Mouse (Mus musculus): Measurements from ENCODE around the gene Ror2. TPM values are rescaled to one million over a fixed set of nuclear protein-coding genes. Genes with fewer than 3 reads are reported as not detected.

Gene Ror2
- polyA plus RNA-seq, 1 experiment from 2014 or later = not detected

GRCm38 (mm10) chr13:53306836-53307235 is 20.9 kb upstream of the Ror2 start:
- peak; percentile 40 for TF ChIP-seq CTCF (IDR thresholded peaks at IDR 0.05)
- ChIA-PET POLR2A (no interaction called here), CTCF (no interaction called here)
- in situ Hi-C loops (cut with MboI; ENCODE audit: low pct_unique_long_range_greater_than_20kb) = no loop called here
- no peak for DNase-seq (ENCODE audit: low read depth, low spot score)
- H3K27me3 ChIP-seq = peaks cover 18% of the 10 kb centered on the region
- ATAC-seq = no peak

GRCm38 (mm10) chr13:53305256-53305655 is 19.3 kb upstream of the Ror2 start:
- CTCF ChIA-PET = interaction anchor here (0.7 to 0.8 kb wide), 2 partner anchors 10 to 181 kb away, joined by 3 read pairs; no protein-coding TSS in a partner anchor
- in situ Hi-C loops (cut with MboI; ENCODE audit: low pct_unique_long_range_greater_than_20kb) = no loop called here

GRCm38 (mm10) chr13:53302688-53303087 is 16.8 kb upstream of the Ror2 start:
- DNase-seq (ENCODE audit: low read depth, low spot score) (no peak), ATAC-seq (no peak)
- no peak for TF ChIP-seq CTCF (IDR thresholded peaks at IDR 0.05)
- H3K27me3 ChIP-seq = peaks cover 21% of the 10 kb centered on the region
- ChIA-PET CTCF (no interaction called here), POLR2A (no interaction called here)
- in situ Hi-C loops (cut with MboI; ENCODE audit: low pct_unique_long_range_greater_than_20kb) = no loop called here

More at GRCm38 (mm10) chr13:53305256-53305655, 19.3 kb upstream of the Ror2 start:
- POLR2A ChIA-PET = no interaction called here
- H3K27me3 ChIP-seq = peaks cover 23% of the 10 kb centered on the region
- TF ChIP-seq CTCF (IDR thresholded peaks at IDR 0.05) = peak; percentile 12
- DNase-seq (ENCODE audit: low read depth, low spot score) (no peak), ATAC-seq (no peak)

- ATAC-seq (no peak), DNase-seq (ENCODE audit: low read depth, low spot score) (no peak)
- no peak for TF ChIP-seq CTCF (IDR thresholded peaks at IDR 0.05)
- ChIA-PET CTCF (no interaction called here), POLR2A (no interaction called here)
- in situ Hi-C loops (cut with MboI; ENCODE audit: low pct_unique_long_range_greater_than_20kb) = no loop called here
- H3K27me3 ChIP-seq = peaks cover 59% of the 10 kb centered on the region
These were observed 7.1 kb upstream of the Ror2 start for GRCm38 (mm10) chr13:53293065-53293464.

- ChIA-PET CTCF (no interaction called here), POLR2A (no interaction called here)
- ATAC-seq (no peak), DNase-seq (ENCODE audit: low read depth, low spot score) (no peak)
- TF ChIP-seq CTCF (IDR thresholded peaks at IDR 0.05) = no peak
- peaks cover 56% of the 10 kb centered on the region for H3K27me3 ChIP-seq
- in situ Hi-C loops (cut with MboI; ENCODE audit: low pct_unique_long_range_greater_than_20kb) = no loop called here
These were observed 6.3 kb upstream of the Ror2 start for GRCm38 (mm10) chr13:53292244-53292643.

GRCm38 (mm10) chr13:53285261-53285755 is 616 bp downstream of the Ror2 start:
- ATAC-seq (no peak), DNase-seq (ENCODE audit: low read depth, low spot score) (no peak)
- ChIA-PET CTCF (no interaction called here), POLR2A (no interaction called here)
- H3K27me3 ChIP-seq = peaks cover 49% of the 10 kb centered on the region
- in situ Hi-C loops (cut with MboI; ENCODE audit: low pct_unique_long_range_greater_than_20kb) = no loop called here
- no peak for TF ChIP-seq CTCF (IDR thresholded peaks at IDR 0.05)

GRCm38 (mm10) chr13:53284740-53285191 is 1.2 kb downstream of the Ror2 start:
- ChIA-PET POLR2A (no interaction called here), CTCF (no interaction called here)
- DNase-seq (ENCODE audit: low read depth, low spot score) (no peak), ATAC-seq (no peak)
- in situ Hi-C loops (cut with MboI; ENCODE audit: low pct_unique_long_range_greater_than_20kb) = no loop called here
- no peak for TF ChIP-seq CTCF (IDR thresholded peaks at IDR 0.05)
- peaks cover 46% of the 10 kb centered on the region for H3K27me3 ChIP-seq

- CTCF ChIA-PET = no interaction called here
- no peak for ATAC-seq
These were observed 4.1 kb downstream of the Ror2 start for GRCm38 (mm10) chr13:53281604-53282396.

GRCm38 (mm10) chr13:53278908-53279307 is 7.0 kb downstream of the Ror2 start:
- TF ChIP-seq CTCF (IDR thresholded peaks at IDR 0.05) = no peak
- in situ Hi-C loops (cut with MboI; ENCODE audit: low pct_unique_long_range_greater_than_20kb) = no loop called here
- CTCF ChIA-PET = no interaction called here
- no peak for DNase-seq (ENCODE audit: low read depth, low spot score)
- no peak for ATAC-seq
- POLR2A ChIA-PET = no interaction called here
- H3K27me3 ChIP-seq = peaks cover 35% of the 10 kb centered on the region

More at GRCm38 (mm10) chr13:53281604-53282396, 4.1 kb downstream of the Ror2 start:
- no peak for DNase-seq (ENCODE audit: low read depth, low spot score)
- no peak for TF ChIP-seq CTCF (IDR thresholded peaks at IDR 0.05)
- in situ Hi-C loops (cut with MboI; ENCODE audit: low pct_unique_long_range_greater_than_20kb) = no loop called here
- peaks cover 56% of the 10 kb centered on the region for H3K27me3 ChIP-seq
- POLR2A ChIA-PET = no interaction called here

- POLR2A ChIA-PET = no interaction called here
- no peak for ATAC-seq
- no peak for TF ChIP-seq CTCF (IDR thresholded peaks at IDR 0.05)
- H3K27me3 ChIP-seq = peaks cover 41% of the 10 kb centered on the region
- CTCF ChIA-PET = no interaction called here
- no peak for DNase-seq (ENCODE audit: low read depth, low spot score)
- in situ Hi-C loops (cut with MboI; ENCODE audit: low pct_unique_long_range_greater_than_20kb) = no loop called here
These were observed 9.5 kb downstream of the Ror2 start for GRCm38 (mm10) chr13:53276381-53276780.

- peaks cover 39% of the 10 kb centered on the region for H3K27me3 ChIP-seq
- DNase-seq (ENCODE audit: low read depth, low spot score) (no peak), ATAC-seq (no peak)
- ChIA-PET POLR2A (no interaction called here), CTCF (no interaction called here)
- in situ Hi-C loops (cut with MboI; ENCODE audit: low pct_unique_long_range_greater_than_20kb) = no loop called here
- no peak for TF ChIP-seq CTCF (IDR thresholded peaks at IDR 0.05)
These were observed 10.1 kb downstream of the Ror2 start for GRCm38 (mm10) chr13:53275778-53276177.

Data from Patski (cell line).